Mouse (Mus musculus): Measurements from ENCODE around the gene Bri3. TPM values are rescaled to one million over a fixed set of nuclear protein-coding genes. Genes with fewer than 3 reads are reported as not detected.

Gene Bri3
- polyA plus RNA-seq, 1 experiment from 2014 or later: 204 TPM

DNA sequence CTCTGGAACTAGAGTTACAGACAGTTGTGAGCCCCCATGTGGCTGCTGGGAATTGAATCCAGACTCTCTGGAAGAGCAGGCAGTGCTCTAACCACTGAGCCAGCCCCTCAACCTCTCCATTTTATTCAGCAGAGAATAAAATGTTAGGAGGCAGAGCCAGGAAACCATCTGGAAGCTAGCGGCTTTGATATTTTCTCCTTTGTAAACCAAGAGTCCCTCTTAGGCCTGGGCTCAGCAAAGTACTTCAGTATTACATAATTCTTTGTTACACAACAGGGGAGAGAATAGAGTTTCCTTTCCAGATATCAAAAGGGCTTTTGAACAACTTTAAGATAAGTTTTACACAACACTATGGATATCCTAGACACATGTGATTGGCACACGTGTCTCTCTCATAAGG lies 128.6 kb downstream of the Bri3 start:
- Histone ChIP-seq H3K27me3 (ENCODE audit: control insufficient read depth, insufficient read depth, low read length) (no peaks in the 10 kb centered on the region), H3K36me3 (ENCODE audit: control insufficient read depth, insufficient read depth, low read length) (no peaks in the 10 kb centered on the region), H3K27ac (replicated peaks in 1 of 2; ENCODE audit: control insufficient read depth in 1 of 2, insufficient read depth in 1 of 2, low read depth in 2 of 2, low read length in 2 of 2) (no peak overlapping the region), H3K4me1 (ENCODE audit: control insufficient read depth in 2 of 2, insufficient read depth in 2 of 2, low read length in 2 of 2) (peaks cover 0 to 4% of the 10 kb centered on the region in 2 experiments; a peak in 1 of 4 replicates), H3K9me3 (ENCODE audit: control insufficient read depth, low read length) (no peaks in the 10 kb centered on the region), H3K4me3 (ENCODE audit: control insufficient read depth in 1 of 2, insufficient read depth in 1 of 2, low read depth in 1 of 2, low read length in 2 of 2) (no peak overlapping the region), H3K9ac (ENCODE audit: low read length) (no peak overlapping the region), H3K4me2 (ENCODE audit: low read length) (no peak overlapping the region)
- no peak for ATAC-seq (ENCODE audit: insufficient number of reproducible peaks, insufficient read depth, low FRiP score, low read depth)
- WGBS: 73% methylated on average over 2 of the region's 2 CpGs

GRCm38 (mm10) chr5:144379431-144379830 lies 135.2 kb downstream of the Bri3 start:
- Histone ChIP-seq H3K4me3 (ENCODE audit: control insufficient read depth in 1 of 2, insufficient read depth in 1 of 2, low read depth in 1 of 2, low read length in 2 of 2) (no peak overlapping the region), H3K27me3 (ENCODE audit: control insufficient read depth, insufficient read depth, low read length) (no peaks in the 10 kb centered on the region), H3K9ac (ENCODE audit: low read length) (no peak overlapping the region), H3K27ac (replicated peaks in 1 of 2; ENCODE audit: control insufficient read depth in 1 of 2, insufficient read depth in 1 of 2, low read depth in 2 of 2, low read length in 2 of 2) (no peak overlapping the region), H3K9me3 (ENCODE audit: control insufficient read depth, low read length) (0 out of 2 replicates have a peak, but pooled peaks cover 3% of the 10 kb centered on the region), H3K4me2 (ENCODE audit: low read length) (no peak overlapping the region), H3K4me1 (ENCODE audit: control insufficient read depth in 2 of 2, insufficient read depth in 2 of 2, low read length in 2 of 2) (no peaks in the 10 kb centered on the region), H3K36me3 (ENCODE audit: control insufficient read depth, insufficient read depth, low read length) (no peaks in the 10 kb centered on the region)
- ATAC-seq (ENCODE audit: insufficient number of reproducible peaks, insufficient read depth, low FRiP score, low read depth): no peak
- 88% methylated on average over 4 of the region's 4 CpGs for WGBS

- no peak overlapping the region for H3K4me3 ChIP-seq (ENCODE audit: control insufficient read depth in 1 of 2, insufficient read depth in 1 of 2, low read depth in 1 of 2, low read length in 2 of 2)
- H3K9me3 ChIP-seq (ENCODE audit: control insufficient read depth, low read length): peaks cover 10% of the 10 kb centered on the region; the same call in 1 of the 2 replicates
- H3K4me1 ChIP-seq (ENCODE audit: control insufficient read depth in 2 of 2, insufficient read depth in 2 of 2, low read length in 2 of 2): no peaks in the 10 kb centered on the region
- H3K4me2 ChIP-seq (ENCODE audit: low read length): no peak overlapping the region
- H3K27ac ChIP-seq (replicated peaks in 1 of 2; ENCODE audit: control insufficient read depth in 1 of 2, insufficient read depth in 1 of 2, low read depth in 2 of 2, low read length in 2 of 2): no peak overlapping the region
- H3K9ac ChIP-seq (ENCODE audit: low read length): no peak overlapping the region
- ATAC-seq (ENCODE audit: insufficient number of reproducible peaks, insufficient read depth, low FRiP score, low read depth): no peak
- WGBS: 54% methylated on average over 5 of the region's 7 CpGs
- H3K36me3 ChIP-seq (ENCODE audit: control insufficient read depth, insufficient read depth, low read length): no peaks in the 10 kb centered on the region
- H3K27me3 ChIP-seq (ENCODE audit: control insufficient read depth, insufficient read depth, low read length): no peaks in the 10 kb centered on the region
Observed at GRCm38 (mm10) chr5:144380689-144381088, 136.5 kb downstream of the Bri3 start.

GRCm38 (mm10) chr5:144381782-144382181 lies 137.5 kb downstream of the Bri3 start:
- Histone ChIP-seq H3K9ac (ENCODE audit: low read length) (no peak overlapping the region), H3K9me3 (ENCODE audit: control insufficient read depth, low read length) (peaks cover 10% of the 10 kb centered on the region; the same call in 1 of the 2 replicates), H3K36me3 (ENCODE audit: control insufficient read depth, insufficient read depth, low read length) (no peaks in the 10 kb centered on the region), H3K4me1 (ENCODE audit: control insufficient read depth in 2 of 2, insufficient read depth in 2 of 2, low read length in 2 of 2) (no peaks in the 10 kb centered on the region), H3K27me3 (ENCODE audit: control insufficient read depth, insufficient read depth, low read length) (no peaks in the 10 kb centered on the region), H3K27ac (replicated peaks in 1 of 2; ENCODE audit: control insufficient read depth in 1 of 2, insufficient read depth in 1 of 2, low read depth in 2 of 2, low read length in 2 of 2) (no peak overlapping the region), H3K4me3 (ENCODE audit: control insufficient read depth in 1 of 2, insufficient read depth in 1 of 2, low read depth in 1 of 2, low read length in 2 of 2) (no peak overlapping the region), H3K4me2 (ENCODE audit: low read length) (no peak overlapping the region)
- 71% methylated on average over 3 of the region's 3 CpGs for WGBS
- ATAC-seq (ENCODE audit: insufficient number of reproducible peaks, insufficient read depth, low FRiP score, low read depth): no peak

DNA sequence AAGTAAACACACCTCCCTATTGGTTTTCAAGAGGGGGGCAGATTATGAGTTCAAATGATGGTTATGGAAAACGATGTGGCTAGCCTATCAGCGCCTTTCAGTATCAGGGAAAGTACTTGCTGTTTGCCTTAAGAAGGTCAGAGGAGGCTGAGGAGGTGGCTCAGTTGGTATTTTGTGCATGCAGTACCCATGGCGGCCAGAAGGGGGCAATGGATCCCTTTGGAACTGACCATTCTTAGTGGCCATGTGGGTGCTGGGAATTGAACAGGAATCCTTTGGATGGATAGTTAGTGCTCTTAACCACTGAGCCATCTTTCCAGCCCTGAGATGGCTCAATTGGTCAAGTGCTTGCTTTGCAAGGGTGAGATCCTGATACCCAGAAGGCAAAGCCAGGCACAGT lies 139.7 kb downstream of the Bri3 start:
- Histone ChIP-seq H3K9me3 (ENCODE audit: control insufficient read depth, low read length) (peaks cover 10% of the 10 kb centered on the region; the same call in 1 of the 2 replicates), H3K9ac (ENCODE audit: low read length) (no peak overlapping the region), H3K27ac (replicated peaks in 1 of 2; ENCODE audit: control insufficient read depth in 1 of 2, insufficient read depth in 1 of 2, low read depth in 2 of 2, low read length in 2 of 2) (no peak overlapping the region), H3K27me3 (ENCODE audit: control insufficient read depth, insufficient read depth, low read length) (no peaks in the 10 kb centered on the region), H3K4me3 (ENCODE audit: control insufficient read depth in 1 of 2, insufficient read depth in 1 of 2, low read depth in 1 of 2, low read length in 2 of 2) (no peak overlapping the region), H3K4me2 (ENCODE audit: low read length) (no peak overlapping the region), H3K4me1 (ENCODE audit: control insufficient read depth in 2 of 2, insufficient read depth in 2 of 2, low read length in 2 of 2) (no peaks in the 10 kb centered on the region), H3K36me3 (ENCODE audit: control insufficient read depth, insufficient read depth, low read length) (no peaks in the 10 kb centered on the region)
- no peak for ATAC-seq (ENCODE audit: insufficient number of reproducible peaks, insufficient read depth, low FRiP score, low read depth)
- WGBS: 62% methylated on average over 3 of the region's 3 CpGs

GRCm38 (mm10) chr5:144387851-144388250 lies 143.6 kb downstream of the Bri3 start:
- Histone ChIP-seq H3K27me3 (ENCODE audit: control insufficient read depth, insufficient read depth, low read length) (no peaks in the 10 kb centered on the region), H3K4me3 (ENCODE audit: control insufficient read depth in 1 of 2, insufficient read depth in 1 of 2, low read depth in 1 of 2, low read length in 2 of 2) (no peak overlapping the region), H3K4me2 (ENCODE audit: low read length) (no peak overlapping the region), H3K27ac (replicated peaks in 1 of 2; ENCODE audit: control insufficient read depth in 1 of 2, insufficient read depth in 1 of 2, low read depth in 2 of 2, low read length in 2 of 2) (no peak overlapping the region), H3K9me3 (ENCODE audit: control insufficient read depth, low read length) (peaks cover 10% of the 10 kb centered on the region; the same call in 1 of the 2 replicates), H3K4me1 (ENCODE audit: control insufficient read depth in 2 of 2, insufficient read depth in 2 of 2, low read length in 2 of 2) (no peaks in the 10 kb centered on the region), H3K9ac (ENCODE audit: low read length) (no peak overlapping the region), H3K36me3 (ENCODE audit: control insufficient read depth, insufficient read depth, low read length) (no peaks in the 10 kb centered on the region)
- no peak for ATAC-seq (ENCODE audit: insufficient number of reproducible peaks, insufficient read depth, low FRiP score, low read depth)
- 10% methylated on average over 6 of the region's 6 CpGs for WGBS

DNA sequence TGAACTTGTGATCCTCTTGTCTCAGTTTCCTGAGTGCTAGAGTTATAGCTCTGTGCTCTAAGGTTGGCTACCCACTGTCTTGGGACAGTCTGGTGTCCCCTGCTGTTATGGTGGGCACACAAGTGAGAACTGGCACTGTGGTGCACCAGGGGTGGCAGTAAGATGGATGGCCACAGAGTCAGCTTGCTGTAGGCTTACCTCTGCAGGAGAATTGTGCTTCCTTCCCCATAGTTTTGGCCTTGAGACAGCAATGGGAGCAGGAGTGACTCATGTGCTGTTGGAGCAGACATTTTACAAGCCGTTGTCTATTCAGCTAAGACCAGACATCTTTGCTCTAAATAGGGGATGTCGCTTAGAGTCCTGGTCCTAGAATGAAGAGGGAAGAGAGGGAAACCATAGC lies 149.9 kb downstream of the Bri3 start:
- WGBS: 72% methylated on average over 2 of the region's 2 CpGs
- Histone ChIP-seq H3K4me1 (ENCODE audit: control insufficient read depth in 2 of 2, insufficient read depth in 2 of 2, low read length in 2 of 2) (no peaks in the 10 kb centered on the region), H3K36me3 (ENCODE audit: control insufficient read depth, insufficient read depth, low read length) (no peaks in the 10 kb centered on the region), H3K4me2 (ENCODE audit: low read length) (no peak overlapping the region), H3K9me3 (ENCODE audit: control insufficient read depth, low read length) (0 out of 2 replicates have a peak, but pooled peaks cover 3% of the 10 kb centered on the region), H3K27me3 (ENCODE audit: control insufficient read depth, insufficient read depth, low read length) (no peaks in the 10 kb centered on the region), H3K9ac (ENCODE audit: low read length) (no peak overlapping the region), H3K4me3 (ENCODE audit: control insufficient read depth in 1 of 2, insufficient read depth in 1 of 2, low read depth in 1 of 2, low read length in 2 of 2) (no peak overlapping the region), H3K27ac (replicated peaks in 1 of 2; ENCODE audit: control insufficient read depth in 1 of 2, insufficient read depth in 1 of 2, low read depth in 2 of 2, low read length in 2 of 2) (no peak overlapping the region)
- ATAC-seq (ENCODE audit: insufficient number of reproducible peaks, insufficient read depth, low FRiP score, low read depth): no peak

- Histone ChIP-seq H3K36me3 (ENCODE audit: control insufficient read depth, insufficient read depth, low read length) (no peaks in the 10 kb centered on the region), H3K27me3 (ENCODE audit: control insufficient read depth, insufficient read depth, low read length) (no peaks in the 10 kb centered on the region), H3K9me3 (ENCODE audit: control insufficient read depth, low read length) (0 out of 2 replicates have a peak, but pooled peaks cover 3% of the 10 kb centered on the region), H3K4me2 (ENCODE audit: low read length) (no peak overlapping the region), H3K9ac (ENCODE audit: low read length) (no peak overlapping the region), H3K4me3 (ENCODE audit: control insufficient read depth in 1 of 2, insufficient read depth in 1 of 2, low read depth in 1 of 2, low read length in 2 of 2) (no peak overlapping the region), H3K27ac (replicated peaks in 1 of 2; ENCODE audit: control insufficient read depth in 1 of 2, insufficient read depth in 1 of 2, low read depth in 2 of 2, low read length in 2 of 2) (no peak overlapping the region), H3K4me1 (ENCODE audit: control insufficient read depth in 2 of 2, insufficient read depth in 2 of 2, low read length in 2 of 2) (no peaks in the 10 kb centered on the region)
- no peak for ATAC-seq (ENCODE audit: insufficient number of reproducible peaks, insufficient read depth, low FRiP score, low read depth)
- WGBS: 32% methylated on average over 6 of the region's 9 CpGs
Observed at GRCm38 (mm10) chr5:144397566-144397965, 153.3 kb downstream of the Bri3 start.
